Mouse (Mus musculus) thymus, adult 2 months (tissue): ENCODE measurements around the gene Acsl5. TPM values are rescaled to one million over a fixed set of nuclear protein-coding genes. Genes with fewer than 3 reads are reported as not detected.

ENCODE experiments used
- DNase-seq: peaks from one replicate; pipeline ENCODE4 v3.0.0; 2021
- H3K27ac ChIP-seq: fragments of 200-500 bp; 2 replicates; pipeline ENCODE4 v1.5.1; 2012; ENCODE audit warnings: low read length, control low read depth; ENCODE audit not compliant: control insufficient read depth, insufficient read depth
- H3K27me3 ChIP-seq: fragments of 200-500 bp; 2 replicates; pipeline ENCODE4 v1.6.1; 2012; ENCODE audit warnings: mild to moderate bottlenecking, low read length, moderate library complexity, mixed read lengths; ENCODE audit not compliant: control insufficient read depth, insufficient read depth
- H3K36me3 ChIP-seq: fragments of 200-500 bp; 2 replicates; pipeline ENCODE4 v1.6.1; 2012; ENCODE audit warnings: mild to moderate bottlenecking, low read length, moderate library complexity; ENCODE audit not compliant: control insufficient read depth, insufficient read depth
- H3K4me1 ChIP-seq: fragments of 200-500 bp; replicated peaks from 2 replicates; pipeline ENCODE4 v1.6.1; 2012; ENCODE audit warnings: low read length; ENCODE audit not compliant: control insufficient read depth, insufficient read depth
- H3K4me3 ChIP-seq: fragments of 200-500 bp; 2 replicates; pipeline ENCODE4 v1.5.1; 2012; ENCODE audit warnings: mild to moderate bottlenecking, low read length, control low read depth, moderate library complexity; ENCODE audit not compliant: control insufficient read depth, insufficient read depth
- CTCF ChIP-seq: fragments of 200-500 bp; IDR thresholded peaks from 2 replicates; pipeline ENCODE4 v1.5.1; 2012; ENCODE audit warnings: mild to moderate bottlenecking, control low read depth, low read length, moderate library complexity, borderline replicate concordance; ENCODE audit not compliant: control insufficient read depth, poor library complexity, insufficient read depth; ENCODE audit errors: extremely low read depth
- POLR2A ChIP-seq: fragments of 200-500 bp; IDR thresholded peaks from 2 replicates; pipeline ENCODE4 v1.6.1; 2012; ENCODE audit warnings: mild to moderate bottlenecking, low read length, control low read depth, moderate library complexity; ENCODE audit not compliant: control insufficient read depth, poor library complexity, insufficient read depth; ENCODE audit errors: extremely low read depth
- WGBS: fragments of 180-500 bp; shearing (Covaris S2); methylation state at CpG from one replicate; pipeline ENCODE4 v1.1.7; 2018; 5-methylcytosine and 5-hydroxymethylcytosine counted together
- polyA plus RNA-seq: library from polyadenylated mRNA; depleted of rRNA; stranded (reverse); fragments of >200 nt; gene quantifications from 2 replicates; pipeline ENCODE4 v1.2.3, GENCODE M21; 2012

Gene Acsl5
- polyA plus RNA-seq, 1 experiment: 20.9 TPM

- no peaks in the 10 kb centered on the region for H3K36me3 ChIP-seq
- peaks cover 4% of the 10 kb centered on the region; the same call in 1 of the 2 replicates for H3K4me1 ChIP-seq
- no peaks in the 10 kb centered on the region for H3K27me3 ChIP-seq
- WGBS: 89% methylated on average over 8 of the region's 8 CpGs
- H3K27ac ChIP-seq: no peak overlapping the region
- TF ChIP-seq CTCF (no peak), POLR2A (no peak)
- no peak for DNase-seq
- no peak overlapping the region for H3K4me3 ChIP-seq
Measured at GRCm38 (mm10) chr19:55219359-55219758, 32.4 kb upstream of the Acsl5 start.

- Histone ChIP-seq H3K27me3 (no peaks in the 10 kb centered on the region), H3K4me3 (no peak overlapping the region), H3K36me3 (no peaks in the 10 kb centered on the region), H3K4me1 (peaks cover 4% of the 10 kb centered on the region; the same call in 1 of the 2 replicates), H3K27ac (no peak overlapping the region)
- no peak for DNase-seq
- TF ChIP-seq CTCF (no peak), POLR2A (no peak)
- 76% methylated on average over 6 of the region's 6 CpGs for WGBS
Measured at GRCm38 (mm10) chr19:55221208-55221607, 30.5 kb upstream of the Acsl5 start.

- no peaks in the 10 kb centered on the region for H3K27me3 ChIP-seq
- H3K4me3 ChIP-seq: no peak overlapping the region
- 90% methylated on average over 9 of the region's 9 CpGs for WGBS
- no peaks in the 10 kb centered on the region for H3K36me3 ChIP-seq
- H3K4me1 ChIP-seq: peaks cover 4% of the 10 kb centered on the region; the same call in 1 of the 2 replicates
- DNase-seq: no peak
- H3K27ac ChIP-seq: no peak overlapping the region
- TF ChIP-seq POLR2A: no peak
- TF ChIP-seq CTCF: no peak
Measured at GRCm38 (mm10) chr19:55222268-55222667, 29.5 kb upstream of the Acsl5 start.

GRCm38 (mm10) chr19:55226621-55227020 lies 25.1 kb upstream of the Acsl5 start:
- TF ChIP-seq POLR2A: no peak
- TF ChIP-seq CTCF: no peak
- H3K27ac ChIP-seq: no peak overlapping the region
- H3K4me1 ChIP-seq: no peaks in the 10 kb centered on the region
- WGBS: 87% methylated on average over 5 of the region's 5 CpGs
- DNase-seq: no peak
- H3K36me3 ChIP-seq: no peaks in the 10 kb centered on the region
- H3K27me3 ChIP-seq: no peaks in the 10 kb centered on the region
- no peak overlapping the region for H3K4me3 ChIP-seq

GRCm38 (mm10) chr19:55227135-55227534 lies 24.6 kb upstream of the Acsl5 start:
- Histone ChIP-seq H3K36me3 (no peaks in the 10 kb centered on the region), H3K27ac (no peak overlapping the region), H3K4me1 (no peaks in the 10 kb centered on the region), H3K27me3 (no peaks in the 10 kb centered on the region), H3K4me3 (no peak overlapping the region)
- no peak for DNase-seq
- no peak for TF ChIP-seq CTCF
- no peak for TF ChIP-seq POLR2A
- 61% methylated on average over 7 of the region's 7 CpGs for WGBS

GRCm38 (mm10) chr19:55231081-55231480 lies 20.7 kb upstream of the Acsl5 start:
- WGBS: 79% methylated on average over 10 of the region's 10 CpGs
- Histone ChIP-seq H3K36me3 (no peaks in the 10 kb centered on the region), H3K27me3 (no peaks in the 10 kb centered on the region), H3K4me1 (no peaks in the 10 kb centered on the region), H3K27ac (no peak overlapping the region), H3K4me3 (no peak overlapping the region)
- no peak for DNase-seq
- no peak for TF ChIP-seq CTCF

- H3K36me3 ChIP-seq: no peaks in the 10 kb centered on the region
- no peak overlapping the region for H3K4me3 ChIP-seq
- H3K4me1 ChIP-seq: no peaks in the 10 kb centered on the region
- no peak overlapping the region for H3K27ac ChIP-seq
- H3K27me3 ChIP-seq: no peaks in the 10 kb centered on the region
- no peak for DNase-seq
- TF ChIP-seq POLR2A: no peak
- TF ChIP-seq CTCF: no peak
- WGBS: 83% methylated on average over 8 of the region's 8 CpGs
Measured at GRCm38 (mm10) chr19:55232136-55232535, 19.6 kb upstream of the Acsl5 start.
